Mouse (Mus musculus): ENCODE measurements around the gene Ndfip2.

Gene Ndfip2

GRCm38 (mm10) chr14:105287972-105288371 lies 29.6 kb downstream of the Ndfip2 start:
- no peak for DNase-seq

- no peak for DNase-seq
These were observed 30.2 kb downstream of the Ndfip2 start for GRCm38 (mm10) chr14:105288529-105288928.

- peak; percentile 52 for DNase-seq
These were observed 33.8 kb downstream of the Ndfip2 start for GRCm38 (mm10) chr14:105292139-105292538.

- DNase-seq: no peak
These were observed 35.4 kb downstream of the Ndfip2 start for GRCm38 (mm10) chr14:105293777-105294176.

GRCm38 (mm10) chr14:105295820-105296582 lies 37.6 kb downstream of the Ndfip2 start:
- DNase-seq: no peak

GRCm38 (mm10) chr14:105299744-105300255 lies 41.4 kb downstream of the Ndfip2 start:
- DNase-seq: no peak

GRCm38 (mm10) chr14:105300551-105300950 lies 42.2 kb downstream of the Ndfip2 start:
- no peak for DNase-seq

GRCm38 (mm10) chr14:105302708-105303107 lies 44.3 kb downstream of the Ndfip2 start:
- no peak for DNase-seq

- no peak for DNase-seq
These were observed 49.3 kb downstream of the Ndfip2 start for GRCm38 (mm10) chr14:105307716-105308115.

- DNase-seq: no peak
These were observed 54.0 kb downstream of the Ndfip2 start for GRCm38 (mm10) chr14:105312366-105312765.

- DNase-seq: no peak
These were observed 54.6 kb downstream of the Ndfip2 start for GRCm38 (mm10) chr14:105312944-105313343.

- DNase-seq: peak; percentile 35
These were observed 55.5 kb downstream of the Ndfip2 start for GRCm38 (mm10) chr14:105313877-105314276.

GRCm38 (mm10) chr14:105321712-105322111 lies 63.3 kb downstream of the Ndfip2 start:
- no peak for DNase-seq

- DNase-seq: no peak
These were observed 64.5 kb downstream of the Ndfip2 start for GRCm38 (mm10) chr14:105322829-105323228.

GRCm38 (mm10) chr14:105323448-105323847 lies 65.1 kb downstream of the Ndfip2 start:
- no peak for DNase-seq

GRCm38 (mm10) chr14:105328397-105329302 lies 70.3 kb downstream of the Ndfip2 start:
- DNase-seq: peak; percentile 77

- peak; percentile 82 for DNase-seq
These were observed 75.2 kb downstream of the Ndfip2 start for GRCm38 (mm10) chr14:105333475-105334094.

- DNase-seq: no peak
These were observed 83.4 kb downstream of the Ndfip2 start for GRCm38 (mm10) chr14:105341765-105342164.

- no peak for DNase-seq
These were observed 95.7 kb downstream of the Ndfip2 start for GRCm38 (mm10) chr14:105354121-105354520.
